Mouse (Mus musculus) embryo, embryonic 10 days (tissue): ENCODE measurements around the gene Btbd35f15.
"Not testable (repeated sequence)": the region's sequence is repeated elsewhere in the genome, so short reads cannot be mapped to it uniquely, and the experiment has no call there.

ENCODE experiments used
- DNase-seq: peaks from one replicate; pipeline ENCODE4 v3.0.0-alpha.2; 2015; ENCODE audit warnings: low spot score

Gene Btbd35f15

GRCm38 (mm10) chrX:33577214-33577613 lies at the start of gene Btbd35f15:
Btbd35f15 (minus strand) TSS chrX:33577314.
- DNase-seq = not testable (repeated sequence)
